13 mouse cellular contexts compared by ENCODE assay signal in genomic region chr1:162052138-162052537, GRCm38 (mm10).
A peak's percentile ranks its signal among the peaks of the same experiment; 100 is the strongest.
DNase-seq lines count a peak whose midpoint lies in the region; ATAC-seq and TF ChIP-seq lines count a peak whose summit lies in the region.
"Had no signal": no experiment of that assay in that cellular context is flagged by ENCODE, and none has a peak within 500 bp of the region (broad histone marks: within the 10 kb centered on the region; RNA-seq: fewer than 3 reads in every experiment).

No protein-coding gene starts in this region.

- no peak overlapping the region for H3K9ac ChIP-seq in forebrain, postnatal 0 days
- H3K9ac ChIP-seq in midbrain, embryonic 14.5 days (replicated peaks; ENCODE audit: low read length), result no peak overlapping the region
- H3K9ac ChIP-seq: neural tube, embryonic 12.5 days had no signal

- no peak overlapping the region for H3K4me2 ChIP-seq in forebrain, postnatal 0 days (ENCODE audit: low read depth)
- H3K4me2 ChIP-seq in midbrain, embryonic 14.5 days (ENCODE audit: low read length), result no peak overlapping the region
- H3K4me2 ChIP-seq: neural tube, embryonic 12.5 days had no signal

- peak; percentile 37 for DNase-seq in NIH3T3 (ENCODE audit: low read depth)
- DNase-seq in embryonic facial prominence, embryonic 10.5 days (ENCODE audit: low spot score), result no peak
- peak; percentile 41 for DNase-seq in forebrain, postnatal 0 days
- DNase-seq in midbrain, embryonic 14.5 days, result peak; percentile 26
- DNase-seq in left cerebral cortex, postnatal 14 days (ENCODE audit: low spot score in 2 of 2), result no peak
- DNase-seq in urinary bladder, adult 18-20 months (ENCODE audit: low spot score in 2 of 2), result no peak
- no peak for DNase-seq in natural killer cell, adult 2 months (ENCODE audit: low spot score in 2 of 2)
- DNase-seq: adrenal gland, postnatal 10 days; cerebellum, postnatal 14 days; thymus, postnatal 4 days had no signal

- intact Hi-C loops in left cerebral cortex, postnatal 14 days (cut with DNase I), result no loop called here

- peak overlapping the region; percentile 62; the same call in 1 of the 2 replicates for H3K27ac ChIP-seq in embryonic facial prominence, embryonic 10.5 days (replicated peaks)
- H3K27ac ChIP-seq in forebrain, postnatal 0 days (ENCODE audit: low read depth, low read length), result peak overlapping the region; percentile 55
- peak overlapping the region; percentile 79; the same call in 1 of the 2 replicates for H3K27ac ChIP-seq in midbrain, embryonic 14.5 days (replicated peaks; ENCODE audit: low read depth, low read length)
- H3K27ac ChIP-seq: heart, embryonic 10.5 days; neural tube, embryonic 12.5 days had no signal

- peak; percentile 36 for ATAC-seq in forebrain, postnatal 0 days
- no peak for ATAC-seq in midbrain, embryonic 14.5 days (ENCODE audit: low FRiP score, low TSS enrichment)

- no peak overlapping the region for H3K4me3 ChIP-seq in embryonic facial prominence, embryonic 10.5 days
- no peak overlapping the region for H3K4me3 ChIP-seq in forebrain, postnatal 0 days (ENCODE audit: low read depth, low read length)
- H3K4me3 ChIP-seq in midbrain, embryonic 14.5 days (replicated peaks; ENCODE audit: low read depth, low read length), result no peak overlapping the region
- H3K4me3 ChIP-seq: heart, embryonic 10.5 days; neural tube, embryonic 12.5 days had no signal

- no peaks in the 10 kb centered on the region for H3K36me3 ChIP-seq in embryonic facial prominence, embryonic 10.5 days (replicated peaks)
- no peaks in the 10 kb centered on the region for H3K36me3 ChIP-seq in forebrain, postnatal 0 days (ENCODE audit: insufficient read depth)
- H3K36me3 ChIP-seq in midbrain, embryonic 14.5 days (ENCODE audit: control insufficient read depth, insufficient read depth, low read length), result no peaks in the 10 kb centered on the region
- H3K36me3 ChIP-seq: heart, embryonic 10.5 days; neural tube, embryonic 12.5 days had no signal

- no peaks in the 10 kb centered on the region for H3K27me3 ChIP-seq in embryonic facial prominence, embryonic 10.5 days (replicated peaks; ENCODE audit: low read depth, poor library complexity, severe bottlenecking)
- H3K27me3 ChIP-seq in forebrain, postnatal 0 days (ENCODE audit: insufficient read depth, low read length), result no peaks in the 10 kb centered on the region
- no peaks in the 10 kb centered on the region for H3K27me3 ChIP-seq in midbrain, embryonic 14.5 days (ENCODE audit: control insufficient read depth, insufficient read depth, low read length)
- H3K27me3 ChIP-seq: CH12.LX; neural tube, embryonic 12.5 days had no signal

- H3K9me3 ChIP-seq in embryonic facial prominence, embryonic 10.5 days, result no peaks in the 10 kb centered on the region
- no peaks in the 10 kb centered on the region for H3K9me3 ChIP-seq in forebrain, postnatal 0 days (ENCODE audit: low read length)
- H3K9me3 ChIP-seq in midbrain, embryonic 14.5 days (ENCODE audit: control insufficient read depth, low read length), result no peaks in the 10 kb centered on the region
- H3K9me3 ChIP-seq: heart, embryonic 10.5 days; neural tube, embryonic 12.5 days had no signal

- no peak for TF ChIP-seq CTCF in forebrain, postnatal 0 days (IDR thresholded peaks at IDR 0.05; ENCODE audit: low read depth)

- WGBS in embryonic facial prominence, embryonic 10.5 days, result 78% methylated on average over 7 of the region's 7 CpGs
- WGBS in forebrain, postnatal 0 days, result 52% methylated on average over 7 of the region's 7 CpGs
- 74% methylated on average over 7 of the region's 7 CpGs for WGBS in midbrain, embryonic 14.5 days

- peaks cover 22% of the 10 kb centered on the region for H3K4me1 ChIP-seq in embryonic facial prominence, embryonic 10.5 days
- H3K4me1 ChIP-seq in forebrain, postnatal 0 days (ENCODE audit: insufficient read depth), result no peaks in the 10 kb centered on the region
- peaks cover 13% of the 10 kb centered on the region for H3K4me1 ChIP-seq in midbrain, embryonic 14.5 days (ENCODE audit: control insufficient read depth, insufficient read depth, low read length)
- H3K4me1 ChIP-seq: heart, embryonic 10.5 days had no signal

Comparison
In these comparisons a context has a peak if more than half of its experiments do, and no peak if none do; other contexts are left out.
1. DNase-seq: peak in NIH3T3 (single experiment), forebrain, postnatal 0 days (single experiment) and midbrain, embryonic 14.5 days (single experiment); none in embryonic facial prominence, embryonic 10.5 days (single experiment), left cerebral cortex, postnatal 14 days (0 of 2), urinary bladder, adult 18-20 months (0 of 2) and natural killer cell, adult 2 months (0 of 2).
2. Peak in every context shown above with its lines, with median percentiles within 50 percentile points of each other: H3K27ac ChIP-seq.